In genomic region chr6:40617965-40618364, GRCm38 (mm10) we compare ENCODE assay signal across 10 mouse cellular contexts. TPM values are rescaled to one million over a fixed set of nuclear protein-coding genes. Genes with fewer than 3 reads are reported as not detected.
A peak's percentile ranks its signal among the peaks of the same experiment; 100 is the strongest.
DNase-seq lines count a peak whose midpoint lies in the region; ATAC-seq and TF ChIP-seq lines count a peak whose summit lies in the region.
"Had no signal": no experiment of that assay in that cellular context is flagged by ENCODE, and none has a peak within 500 bp of the region (broad histone marks: within the 10 kb centered on the region; RNA-seq: fewer than 3 reads in every experiment).

No protein-coding gene starts in this region.

- no peak overlapping the region for H3K27ac ChIP-seq in forebrain, embryonic 13.5 days
- no peak overlapping the region for H3K27ac ChIP-seq in intestine, embryonic 15.5 days
- H3K27ac ChIP-seq in limb, embryonic 10.5 days, result no peak overlapping the region
- H3K27ac ChIP-seq: embryonic facial prominence, embryonic 13.5 days; midbrain, embryonic 12.5 days had no signal

- no peaks in the 10 kb centered on the region for H3K4me1 ChIP-seq in forebrain, embryonic 13.5 days
- no peaks in the 10 kb centered on the region for H3K4me1 ChIP-seq in intestine, embryonic 15.5 days (replicated peaks)
- no peaks in the 10 kb centered on the region for H3K4me1 ChIP-seq in limb, embryonic 10.5 days
- H3K4me1 ChIP-seq: embryonic facial prominence, embryonic 13.5 days; midbrain, embryonic 12.5 days had no signal

- no peak overlapping the region for H3K4me2 ChIP-seq in forebrain, embryonic 13.5 days
- H3K4me2 ChIP-seq in intestine, embryonic 15.5 days (replicated peaks), result no peak overlapping the region
- H3K4me2 ChIP-seq: embryonic facial prominence, embryonic 13.5 days; midbrain, embryonic 12.5 days had no signal

- no peak for TF ChIP-seq POLR2A in brain, embryonic 14.5 days (IDR thresholded peaks at IDR 0.05; ENCODE audit: borderline replicate concordance, extremely low read depth, insufficient read depth, insufficient read length, poor library complexity, severe bottlenecking)

- peak; percentile 79; the same call in 1 of the 2 replicates for TF ChIP-seq CTCF in brain, embryonic 14.5 days (IDR thresholded peaks at IDR 0.05; ENCODE audit: borderline replicate concordance, extremely low read depth, insufficient read depth, insufficient read length)

- no peaks in the 10 kb centered on the region for H3K27me3 ChIP-seq in forebrain, embryonic 13.5 days
- no peaks in the 10 kb centered on the region for H3K27me3 ChIP-seq in intestine, embryonic 15.5 days (replicated peaks)
- no peaks in the 10 kb centered on the region for H3K27me3 ChIP-seq in limb, embryonic 10.5 days (ENCODE audit: low read depth, poor library complexity, severe bottlenecking)
- H3K27me3 ChIP-seq: embryonic facial prominence, embryonic 13.5 days; midbrain, embryonic 12.5 days had no signal

- no peaks in the 10 kb centered on the region for H3K9me3 ChIP-seq in forebrain, embryonic 13.5 days (replicated peaks)
- no peaks in the 10 kb centered on the region for H3K9me3 ChIP-seq in intestine, embryonic 15.5 days
- no peaks in the 10 kb centered on the region for H3K9me3 ChIP-seq in limb, embryonic 10.5 days (replicated peaks)
- H3K9me3 ChIP-seq: embryonic facial prominence, embryonic 13.5 days; midbrain, embryonic 12.5 days had no signal

- peak; percentile 32 to 75 for DNase-seq in kidney, adult 8-10 months
- DNase-seq in kidney, adult 11 months, result no peak
- peak; percentile 82 for DNase-seq in brain, embryonic 14.5 days (ENCODE audit: low read depth)
- peak; percentile 72 for DNase-seq in limb, embryonic 10.5 days (ENCODE audit: low spot score)
- peak; percentile 62 for DNase-seq in thymus, postnatal 4 days

- 21% methylated on average over 2 of the region's 2 CpGs for WGBS in forebrain, embryonic 13.5 days
- WGBS in intestine, embryonic 15.5 days, result 10% methylated on average over 2 of the region's 2 CpGs
- WGBS in limb, embryonic 10.5 days, result 27% methylated on average over 2 of the region's 2 CpGs

- ATAC-seq in forebrain, embryonic 13.5 days, result peak; percentile 81
- peak; percentile 78 for ATAC-seq in intestine, embryonic 15.5 days
- ATAC-seq in neutrophil, adult 5-6 weeks (ENCODE audit: extremely low read depth, insufficient number of reproducible peaks, low FRiP score, poor library complexity, severe bottlenecking), result 0 out of 2 replicates have a peak, but pooled peaks have one; percentile 44

- H3K9ac ChIP-seq in forebrain, embryonic 13.5 days, result no peak overlapping the region
- H3K9ac ChIP-seq in intestine, embryonic 15.5 days, result no peak overlapping the region
- H3K9ac ChIP-seq: embryonic facial prominence, embryonic 13.5 days; midbrain, embryonic 12.5 days had no signal

- no peaks in the 10 kb centered on the region for H3K36me3 ChIP-seq in forebrain, embryonic 13.5 days (ENCODE audit: poor library complexity, severe bottlenecking)
- no peaks in the 10 kb centered on the region for H3K36me3 ChIP-seq in intestine, embryonic 15.5 days
- no peaks in the 10 kb centered on the region for H3K36me3 ChIP-seq in limb, embryonic 10.5 days
- H3K36me3 ChIP-seq: embryonic facial prominence, embryonic 13.5 days; midbrain, embryonic 12.5 days had no signal

- no peak overlapping the region for H3K4me3 ChIP-seq in forebrain, embryonic 13.5 days
- H3K4me3 ChIP-seq in intestine, embryonic 15.5 days (replicated peaks), result no peak overlapping the region
- no peak overlapping the region for H3K4me3 ChIP-seq in limb, embryonic 10.5 days
- H3K4me3 ChIP-seq: embryonic facial prominence, embryonic 13.5 days; midbrain, embryonic 12.5 days had no signal

RNA-seq across cellular contexts. Expression of gene Tas2r138, which starts 4.9 kb away (rescaled TPM):
- not detected in 2 replicates for polyA plus RNA-seq in brain, embryonic 14.5 days (2012; rRNA removed)
- polyA plus RNA-seq in forebrain, embryonic 13.5 days (2015; fragmentation: Nextera tagmentation; extraction: Ambion mirVana), result not detected in 2 replicates
- 0.16 TPM in 1 of 2 replicates, not detected in the other for polyA plus RNA-seq in intestine, embryonic 15.5 days (2015; fragmentation: Nextera tagmentation; extraction: Ambion mirVana)
- polyA plus RNA-seq in limb, embryonic 10.5 days (2016; fragmentation: Nextera tagmentation; extraction: Ambion mirVana), result not detected in 2 replicates
- total RNA-seq in neutrophil, adult 5-6 weeks (2017), result not detected in 2 replicates
- polyA plus RNA-seq: embryonic facial prominence, embryonic 13.5 days; midbrain, embryonic 12.5 days had no signal

RNA-seq across cellular contexts. Expression of gene Mgam, which starts 10.7 kb away (rescaled TPM):
- 0.03 and 0.10 TPM in 2 replicates for polyA plus RNA-seq in brain, embryonic 14.5 days (2012; rRNA removed)
- polyA plus RNA-seq in forebrain, embryonic 13.5 days (2015; fragmentation: Nextera tagmentation; extraction: Ambion mirVana), result 0.06 TPM in 1 of 2 replicates, not detected in the other
- polyA plus RNA-seq in intestine, embryonic 15.5 days (2015; fragmentation: Nextera tagmentation; extraction: Ambion mirVana), result 33.7 and 37.0 TPM in 2 replicates
- polyA plus RNA-seq in limb, embryonic 10.5 days (2016; fragmentation: Nextera tagmentation; extraction: Ambion mirVana), result 0.08 and 0.15 TPM in 2 replicates
- total RNA-seq in neutrophil, adult 5-6 weeks (2017), result 73.4 and 107 TPM in 2 replicates
- polyA plus RNA-seq: embryonic facial prominence, embryonic 13.5 days; midbrain, embryonic 12.5 days had no signal

RNA-seq across cellular contexts. Expression of gene Clec5a, which starts 32.3 kb away (rescaled TPM):
- 0.21 and 0.55 TPM in 2 replicates for polyA plus RNA-seq in brain, embryonic 14.5 days (2012; rRNA removed)
- polyA plus RNA-seq in forebrain, embryonic 13.5 days (2015; fragmentation: Nextera tagmentation; extraction: Ambion mirVana), result 0.40 and 0.41 TPM in 2 replicates
- 0.91 and 1.0 TPM in 2 replicates for polyA plus RNA-seq in intestine, embryonic 15.5 days (2015; fragmentation: Nextera tagmentation; extraction: Ambion mirVana)
- polyA plus RNA-seq in limb, embryonic 10.5 days (2016; fragmentation: Nextera tagmentation; extraction: Ambion mirVana), result 0.38 and 0.54 TPM in 2 replicates
- 84.5 and 85.2 TPM in 2 replicates for total RNA-seq in neutrophil, adult 5-6 weeks (2017)

RNA-seq across cellular contexts. Expression of gene Olfr460, which starts 48.7 kb away (rescaled TPM):
- polyA plus RNA-seq in brain, embryonic 14.5 days (2012; rRNA removed), result 0.26 and 0.27 TPM in 2 replicates
- polyA plus RNA-seq in forebrain, embryonic 13.5 days (2015; fragmentation: Nextera tagmentation; extraction: Ambion mirVana), result not detected in 2 replicates
- not detected in 2 replicates for polyA plus RNA-seq in intestine, embryonic 15.5 days (2015; fragmentation: Nextera tagmentation; extraction: Ambion mirVana)
- not detected in 2 replicates for polyA plus RNA-seq in limb, embryonic 10.5 days (2016; fragmentation: Nextera tagmentation; extraction: Ambion mirVana)
- total RNA-seq in neutrophil, adult 5-6 weeks (2017), result not detected in 2 replicates
- polyA plus RNA-seq: embryonic facial prominence, embryonic 13.5 days; midbrain, embryonic 12.5 days had no signal

Comparison
In these comparisons a context has a peak if more than half of its experiments do, and no peak if none do; other contexts are left out.
1. RNA of gene Mgam, which starts 10.7 kb away (polyA plus RNA-seq): 33.7 to 37.0 TPM in intestine, embryonic 15.5 days; 0.03 to 0.10 TPM in brain, embryonic 14.5 days, 0.08 to 0.15 TPM in limb, embryonic 10.5 days and 0.06 TPM in forebrain, embryonic 13.5 days; every median in the first group is over 10 times any median in the second.
2. Peak in every context shown above with its lines, with median percentiles within 50 percentile points of each other: ATAC-seq.